Mouse (Mus musculus) MEL (cell line): ENCODE data around the gene Drd3.

ENCODE experiments used
- CTCF ChIP-seq, 3 experiments: IDR thresholded peaks in 2 of 3; conservative IDR thresholded peaks in 1 of 3; 2 replicates each; pipeline ENCODE4 v1.5.1; 2011 to 2012; ENCODE audit warnings: low read length in 3 of 3, low read depth in 2 of 3, mild to moderate bottlenecking in 2 of 3, improper control_type of control experiment in 1 of 3, inconsistent platforms in 1 of 3, mixed read lengths in 1 of 3, moderate library complexity in 1 of 3; ENCODE audit not compliant: control insufficient read depth in 1 of 3, insufficient read depth in 1 of 3, poor library complexity in 1 of 3, severe bottlenecking in 1 of 3
- ETS1 ChIP-seq: IDR thresholded peaks from 2 replicates; pipeline ENCODE4 v1.6.1; 2012; ENCODE audit warnings: low read depth, mild to moderate bottlenecking, inconsistent platforms, low read length, improper control_type of control experiment, moderate library complexity
- TCF12 ChIP-seq: IDR thresholded peaks from 2 replicates; pipeline ENCODE4 v1.6.1; 2014; ENCODE audit warnings: low read depth, mild to moderate bottlenecking, inconsistent platforms, low read length, improper control_type of control experiment, moderate library complexity

GRCm38 (mm10) chr16:43801791-43802307 is 48.0 kb downstream of the Drd3 start:
- no peak for TF ChIP-seq TCF12
- no peak for TF ChIP-seq ETS1
- TF ChIP-seq CTCF (IDR thresholded peaks at IDR 0.05 in 2 of 3, conservative IDR thresholded peaks at IDR 0.05 in 1 of 3; ENCODE audit: control insufficient read depth in 1 of 3, insufficient read depth in 1 of 3, low read depth in 2 of 3, low read length in 3 of 3, poor library complexity in 1 of 3, severe bottlenecking in 1 of 3): peak; percentile 58 to 89 (median 87)
